Mouse (Mus musculus) embryonic fibroblast, embryonic 13.5 days (primary cell): Measurements from ENCODE around the gene Tmem204.

ENCODE experiments used
- CTCF ChIP-seq: IDR thresholded peaks from 2 replicates; pipeline ENCODE4 v1.5.1; 2011; ENCODE audit warnings: mild to moderate bottlenecking, control low read depth, low read length, moderate library complexity, borderline replicate concordance; ENCODE audit not compliant: insufficient read depth
- POLR2A ChIP-seq: IDR thresholded peaks from 2 replicates; pipeline ENCODE4 v1.6.1; 2011; ENCODE audit warnings: low read depth, mild to moderate bottlenecking, control low read depth, low read length, moderate library complexity

DNA sequence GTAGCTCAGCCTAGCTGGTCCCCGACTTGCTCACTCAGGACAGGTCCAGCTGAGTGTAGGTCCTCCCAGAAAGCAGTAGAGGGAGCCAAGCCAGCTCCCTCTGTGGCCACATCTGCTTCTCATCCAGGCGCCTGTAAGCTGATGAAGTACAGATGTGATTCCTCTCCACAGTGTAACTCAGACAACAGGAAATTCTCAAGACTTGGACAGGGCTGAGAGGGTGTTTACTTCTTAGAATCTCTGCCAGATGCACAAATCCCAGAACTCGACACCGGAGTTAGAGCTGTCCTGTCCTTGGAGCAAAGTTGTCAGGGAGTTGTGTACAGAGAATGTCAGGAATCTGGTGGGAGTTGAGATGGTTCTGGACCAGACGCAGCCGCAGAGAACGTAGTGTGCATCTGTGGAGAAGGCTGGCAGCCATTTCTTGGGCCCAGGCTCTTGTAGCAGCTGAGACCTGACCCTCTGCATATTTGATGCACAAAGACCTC lies at the start of gene Tmem204:
- TF ChIP-seq CTCF (peak; percentile 41; the same call in 1 of the 2 replicates), POLR2A (peak; percentile 44)
